In the genomic region with DNA sequence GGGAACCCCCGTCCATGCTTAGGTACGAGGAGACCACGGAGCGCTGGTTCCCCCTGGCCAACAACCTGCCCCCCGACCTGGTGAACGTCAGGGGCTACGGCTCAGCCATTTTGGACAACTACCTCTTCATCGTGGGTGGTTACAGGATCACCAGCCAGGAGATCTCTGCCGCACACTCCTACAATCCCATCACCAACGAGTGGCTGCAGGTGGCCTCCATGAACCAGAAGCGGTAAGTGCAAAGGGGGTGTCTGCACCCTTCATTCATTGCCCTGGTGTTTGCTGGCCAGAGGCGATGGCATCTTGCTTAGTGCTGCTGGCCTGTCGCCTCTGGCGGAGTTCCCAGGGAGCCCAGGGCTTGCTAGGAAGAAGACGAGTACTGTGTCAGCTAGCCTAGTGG, we compare ENCODE assay signal across 8 mouse cellular contexts. TPM values are rescaled to one million over a fixed set of nuclear protein-coding genes. Genes with fewer than 3 reads are reported as not detected.
DNase-seq lines count a peak whose midpoint lies in the region; ATAC-seq lines count a peak whose summit lies in the region.

No protein-coding gene starts in this region.

- H3K9me3 ChIP-seq in hindbrain, embryonic 12.5 days (replicated peaks), result no peaks in the 10 kb centered on the region

- 2% methylated on average over 15 of the region's 15 CpGs for whole genome bisulfite sequencing in hindbrain, embryonic 12.5 days

- no peaks in the 10 kb centered on the region for H3K27me3 ChIP-seq in hindbrain, embryonic 12.5 days

- H3K36me3 ChIP-seq in hindbrain, embryonic 12.5 days, result 0 out of 2 replicates have a peak, but pooled peaks cover 4% of the 10 kb centered on the region

- H3K9ac ChIP-seq in hindbrain, embryonic 12.5 days, result peak overlapping the region; percentile 83

- ATAC-seq in hindbrain, embryonic 12.5 days (ENCODE audit: low FRiP score), result peak; percentile 3; the same call in 1 of the 2 replicates
- ATAC-seq in megakaryocyte, adult 5-6 weeks (ENCODE audit: poor library complexity, severe bottlenecking), result peak; percentile 12; the same call in 1 of the 2 replicates

- H3K4me2 ChIP-seq in hindbrain, embryonic 12.5 days (replicated peaks), result peak overlapping the region; percentile 97

- H3K4me1 ChIP-seq in hindbrain, embryonic 12.5 days, result peaks cover 26% of the 10 kb centered on the region

- H3K27ac ChIP-seq in hindbrain, embryonic 12.5 days, result peak overlapping the region; percentile 91

- peak; percentile 24 to 49 for DNase-seq in left cerebral cortex, adult 18-20 months (ENCODE audit: low spot score in 2 of 2)
- DNase-seq in left cerebral cortex, adult 11 months (ENCODE audit: low spot score), result no peak
- DNase-seq in cerebellum, postnatal 25 days, result peak; percentile 74 to 82
- peak; percentile 17 to 28 for DNase-seq in frontal cortex, postnatal 25 days (ENCODE audit: low spot score in 2 of 2)
- peak; percentile 40 to 43 for DNase-seq in layer of hippocampus, postnatal 36 days
- peak; percentile 67 for DNase-seq in right cerebral cortex, postnatal 4 days

- peak overlapping the region; percentile 60 for H3K4me3 ChIP-seq in hindbrain, embryonic 12.5 days

RNA-seq across cellular contexts. Expression of gene Klhl42, which starts 1.0 kb away (rescaled TPM):
- 10 to 100 TPM; 22.0 to 22.1 TPM for total RNA-seq in left cerebral cortex, adult 18-20 months (2021)
- polyA plus RNA-seq in hindbrain, embryonic 12.5 days (2016; fragmentation: Nextera tagmentation; extraction: Ambion mirVana), result 10.5 and 11.9 TPM in 2 replicates
- 10 to 100 TPM; 19.6 to 20.7 TPM for total RNA-seq in layer of hippocampus, postnatal 36 days (2021)
- 3.7 and 4.1 TPM in 2 replicates for total RNA-seq in megakaryocyte, adult 5-6 weeks (2015)
- total RNA-seq in megakaryocyte, adult 5-6 weeks (2017), result 5.0 TPM in 2 replicates

RNA-seq across cellular contexts. Expression of gene Mansc4, which starts 5.3 kb away (rescaled TPM):
- under 1 TPM in 1 of 2 experiments, not detected in 1; 0.33 TPM for total RNA-seq in left cerebral cortex, adult 18-20 months (2021)
- polyA plus RNA-seq in hindbrain, embryonic 12.5 days (2016; fragmentation: Nextera tagmentation; extraction: Ambion mirVana), result 0.76 and 0.88 TPM in 2 replicates
- total RNA-seq in layer of hippocampus, postnatal 36 days (2021), result under 1 TPM; 0.42 to 0.46 TPM
- not detected in 2 replicates for total RNA-seq in megakaryocyte, adult 5-6 weeks (2015)
- not detected in 2 replicates for total RNA-seq in megakaryocyte, adult 5-6 weeks (2017)

RNA-seq across cellular contexts. Expression of gene Mrps35, which starts 49.6 kb away (rescaled TPM):
- total RNA-seq in left cerebral cortex, adult 18-20 months (2021), result 10 to 100 TPM; 45.3 to 48.1 TPM
- 69.9 and 70.8 TPM in 2 replicates for polyA plus RNA-seq in hindbrain, embryonic 12.5 days (2016; fragmentation: Nextera tagmentation; extraction: Ambion mirVana)
- total RNA-seq in layer of hippocampus, postnatal 36 days (2021), result 10 to 100 TPM; 46.9 to 49.9 TPM
- total RNA-seq in megakaryocyte, adult 5-6 weeks (2015), result 46.9 and 61.2 TPM in 2 replicates
- 30.7 and 73.0 TPM in 2 replicates for total RNA-seq in megakaryocyte, adult 5-6 weeks (2017)

RNA-seq across cellular contexts. Expression of gene Rep15, which starts 59.8 kb away (rescaled TPM):
- 1 to 10 TPM; 1.4 to 2.6 TPM for total RNA-seq in left cerebral cortex, adult 18-20 months (2021)
- 0.50 and 0.90 TPM in 2 replicates for polyA plus RNA-seq in hindbrain, embryonic 12.5 days (2016; fragmentation: Nextera tagmentation; extraction: Ambion mirVana)
- 1 to 10 TPM; 1.6 to 1.9 TPM for total RNA-seq in layer of hippocampus, postnatal 36 days (2021)
- 0.09 and 0.11 TPM in 2 replicates for total RNA-seq in megakaryocyte, adult 5-6 weeks (2015)
- total RNA-seq in megakaryocyte, adult 5-6 weeks (2017), result not detected in 2 replicates
